Mouse (Mus musculus): ENCODE data around the gene Golt1a. TPM values are rescaled to one million over a fixed set of nuclear protein-coding genes. Genes with fewer than 3 reads are reported as not detected.

Golt1a gene
- polyA plus RNA-seq, 1 experiment from 2014 or later: 0.11 TPM

GRCm38 (mm10) chr1:133364022-133364630 lies 54.5 kb downstream of the Golt1a start:
- peak; percentile 37 for ATAC-seq (ENCODE audit: low read depth)
- Histone ChIP-seq H3K4me3 (ENCODE audit: low read length) (peak overlapping the region; percentile 62), H3K36me3 (ENCODE audit: control insufficient read depth, insufficient read depth, low read length) (no peaks in the 10 kb centered on the region), H3K27me3 (ENCODE audit: control insufficient read depth, insufficient read depth, low read depth, low read length) (peaks cover 6% of the 10 kb centered on the region; the same call in 1 of the 2 replicates), H3K4me2 (ENCODE audit: low read depth, low read length) (peak overlapping the region; percentile 97), H3K4me1 (replicated peaks; ENCODE audit: control insufficient read depth, insufficient read depth, low read length) (peaks cover 19% of the 10 kb centered on the region), H3K27ac (ENCODE audit: low read length) (no peak overlapping the region), H3K9ac (ENCODE audit: low read length) (peak overlapping the region; percentile 70), H3K9me3 (ENCODE audit: control insufficient read depth, low read length) (no peaks in the 10 kb centered on the region)
- 3% methylated on average over 27 of the region's 27 CpGs for WGBS

- Histone ChIP-seq H3K9ac (ENCODE audit: low read length) (no peak overlapping the region), H3K36me3 (ENCODE audit: control insufficient read depth, insufficient read depth, low read length) (no peaks in the 10 kb centered on the region), H3K27me3 (ENCODE audit: control insufficient read depth, insufficient read depth, low read depth, low read length) (peaks cover 6% of the 10 kb centered on the region; the same call in 1 of the 2 replicates), H3K4me2 (ENCODE audit: low read depth, low read length) (no peak overlapping the region), H3K4me3 (ENCODE audit: low read length) (no peak overlapping the region), H3K27ac (ENCODE audit: low read length) (no peak overlapping the region), H3K4me1 (replicated peaks; ENCODE audit: control insufficient read depth, insufficient read depth, low read length) (peaks cover 19% of the 10 kb centered on the region), H3K9me3 (ENCODE audit: control insufficient read depth, low read length) (no peaks in the 10 kb centered on the region)
- no peak for ATAC-seq (ENCODE audit: low read depth)
- 44% methylated on average over 2 of the region's 2 CpGs for WGBS
Observed at GRCm38 (mm10) chr1:133364890-133365289, 55.3 kb downstream of the Golt1a start.

- Histone ChIP-seq H3K4me3 (ENCODE audit: low read length) (no peak overlapping the region), H3K4me2 (ENCODE audit: low read depth, low read length) (no peak overlapping the region), H3K36me3 (ENCODE audit: control insufficient read depth, insufficient read depth, low read length) (no peaks in the 10 kb centered on the region), H3K27ac (ENCODE audit: low read length) (no peak overlapping the region), H3K9me3 (ENCODE audit: control insufficient read depth, low read length) (no peaks in the 10 kb centered on the region), H3K27me3 (ENCODE audit: control insufficient read depth, insufficient read depth, low read depth, low read length) (peaks cover 6% of the 10 kb centered on the region; the same call in 1 of the 2 replicates), H3K4me1 (replicated peaks; ENCODE audit: control insufficient read depth, insufficient read depth, low read length) (peaks cover 19% of the 10 kb centered on the region), H3K9ac (ENCODE audit: low read length) (no peak overlapping the region)
- no peak for ATAC-seq (ENCODE audit: low read depth)
- 33% methylated on average over 10 of the region's 10 CpGs for WGBS
Observed at GRCm38 (mm10) chr1:133366951-133367605, 57.5 kb downstream of the Golt1a start.

- ATAC-seq (ENCODE audit: low read depth): no peak
- WGBS: 16% methylated on average over 11 of the region's 11 CpGs
- no peak overlapping the region for H3K4me2 ChIP-seq (ENCODE audit: low read depth, low read length)
- H3K9me3 ChIP-seq (ENCODE audit: control insufficient read depth, low read length): no peaks in the 10 kb centered on the region
- no peak overlapping the region for H3K9ac ChIP-seq (ENCODE audit: low read length)
- H3K4me3 ChIP-seq (ENCODE audit: low read length): no peak overlapping the region
- H3K36me3 ChIP-seq (ENCODE audit: control insufficient read depth, insufficient read depth, low read length): no peaks in the 10 kb centered on the region
- H3K4me1 ChIP-seq (replicated peaks; ENCODE audit: control insufficient read depth, insufficient read depth, low read length): peaks cover 26% of the 10 kb centered on the region
- H3K27ac ChIP-seq (ENCODE audit: low read length): no peak overlapping the region
- peaks cover 6% of the 10 kb centered on the region; the same call in 1 of the 2 replicates for H3K27me3 ChIP-seq (ENCODE audit: control insufficient read depth, insufficient read depth, low read depth, low read length)
Observed at GRCm38 (mm10) chr1:133367606-133368488, 58.2 kb downstream of the Golt1a start.

- Histone ChIP-seq H3K27me3 (ENCODE audit: control insufficient read depth, insufficient read depth, low read depth, low read length) (peaks cover 6% of the 10 kb centered on the region; the same call in 1 of the 2 replicates), H3K4me2 (ENCODE audit: low read depth, low read length) (no peak overlapping the region), H3K4me3 (ENCODE audit: low read length) (no peak overlapping the region), H3K9ac (ENCODE audit: low read length) (no peak overlapping the region), H3K36me3 (ENCODE audit: control insufficient read depth, insufficient read depth, low read length) (no peaks in the 10 kb centered on the region), H3K27ac (ENCODE audit: low read length) (no peak overlapping the region), H3K9me3 (ENCODE audit: control insufficient read depth, low read length) (no peaks in the 10 kb centered on the region), H3K4me1 (replicated peaks; ENCODE audit: control insufficient read depth, insufficient read depth, low read length) (peaks cover 26% of the 10 kb centered on the region)
- ATAC-seq (ENCODE audit: low read depth): no peak
- WGBS: 73% methylated on average over 10 of the region's 10 CpGs
Observed at GRCm38 (mm10) chr1:133368644-133369043, 59.0 kb downstream of the Golt1a start.

GRCm38 (mm10) chr1:133370352-133370751 lies 60.8 kb downstream of the Golt1a start:
- no peaks in the 10 kb centered on the region for H3K27me3 ChIP-seq (ENCODE audit: control insufficient read depth, insufficient read depth, low read depth, low read length)
- WGBS: 58% methylated on average over 4 of the region's 4 CpGs
- H3K36me3 ChIP-seq (ENCODE audit: control insufficient read depth, insufficient read depth, low read length): no peaks in the 10 kb centered on the region
- no peak overlapping the region for H3K9ac ChIP-seq (ENCODE audit: low read length)
- H3K4me1 ChIP-seq (replicated peaks; ENCODE audit: control insufficient read depth, insufficient read depth, low read length): peaks cover 18% of the 10 kb centered on the region
- H3K4me2 ChIP-seq (ENCODE audit: low read depth, low read length): no peak overlapping the region
- no peak for ATAC-seq (ENCODE audit: low read depth)
- H3K9me3 ChIP-seq (ENCODE audit: control insufficient read depth, low read length): no peaks in the 10 kb centered on the region
- H3K4me3 ChIP-seq (ENCODE audit: low read length): no peak overlapping the region
- H3K27ac ChIP-seq (ENCODE audit: low read length): no peak overlapping the region

GRCm38 (mm10) chr1:133371431-133371830 lies 61.8 kb downstream of the Golt1a start:
- ATAC-seq (ENCODE audit: low read depth): no peak
- 66% methylated on average over 6 of the region's 6 CpGs for whole genome bisulfite sequencing

GRCm38 (mm10) chr1:133372113-133372512 lies 62.5 kb downstream of the Golt1a start:
- H3K27ac ChIP-seq (ENCODE audit: low read length): no peak overlapping the region
- H3K4me2 ChIP-seq (ENCODE audit: low read depth, low read length): no peak overlapping the region
- no peak overlapping the region for H3K9ac ChIP-seq (ENCODE audit: low read length)
- WGBS: 43% methylated on average over 8 of the region's 8 CpGs
- peaks cover 15% of the 10 kb centered on the region for H3K4me1 ChIP-seq (replicated peaks; ENCODE audit: control insufficient read depth, insufficient read depth, low read length)
- no peaks in the 10 kb centered on the region for H3K27me3 ChIP-seq (ENCODE audit: control insufficient read depth, insufficient read depth, low read depth, low read length)
- no peaks in the 10 kb centered on the region for H3K36me3 ChIP-seq (ENCODE audit: control insufficient read depth, insufficient read depth, low read length)
- H3K9me3 ChIP-seq (ENCODE audit: control insufficient read depth, low read length): no peaks in the 10 kb centered on the region
- H3K4me3 ChIP-seq (ENCODE audit: low read length): no peak overlapping the region
- no peak for ATAC-seq (ENCODE audit: low read depth)

More at GRCm38 (mm10) chr1:133371431-133371830, 61.8 kb downstream of the Golt1a start:
- no peaks in the 10 kb centered on the region for H3K27me3 ChIP-seq (ENCODE audit: control insufficient read depth, insufficient read depth, low read depth, low read length)
- H3K36me3 ChIP-seq (ENCODE audit: control insufficient read depth, insufficient read depth, low read length): no peaks in the 10 kb centered on the region
- H3K9me3 ChIP-seq (ENCODE audit: control insufficient read depth, low read length): no peaks in the 10 kb centered on the region
- H3K4me3 ChIP-seq (ENCODE audit: low read length): no peak overlapping the region
- no peak overlapping the region for H3K27ac ChIP-seq (ENCODE audit: low read length)
- H3K9ac ChIP-seq (ENCODE audit: low read length): no peak overlapping the region
- no peak overlapping the region for H3K4me2 ChIP-seq (ENCODE audit: low read depth, low read length)
- peaks cover 18% of the 10 kb centered on the region for H3K4me1 ChIP-seq (replicated peaks; ENCODE audit: control insufficient read depth, insufficient read depth, low read length)
